Mouse (Mus musculus) large intestine, adult 2 months (tissue): ENCODE results near the gene Cmtr1. TPM values are rescaled to one million over a fixed set of nuclear protein-coding genes. Genes with fewer than 3 reads are reported as not detected.
"Not testable (repeated sequence)": the region's sequence is repeated elsewhere in the genome, so short reads cannot be mapped to it uniquely, and the experiment has no call there.

Source experiments
- DNase-seq: peaks from one replicate; pipeline ENCODE4 v3.0.0-alpha.2; 2012; ENCODE audit warnings: low read depth, low spot score
- WGBS: fragments of 180-500 bp; shearing (Covaris S2); methylation state at CpG from one replicate; pipeline ENCODE4 v1.1.7; 2018; 5-methylcytosine and 5-hydroxymethylcytosine counted together
- polyA plus RNA-seq: library from polyadenylated mRNA; depleted of rRNA; stranded (reverse); fragments of >200 nt; gene quantifications from 2 replicates; pipeline ENCODE4 v1.2.3, GENCODE M21; 2012; rRNA removed

The Cmtr1 gene
- 19.6 and 27.4 TPM in 2 replicates for polyA plus RNA-seq

DNA sequence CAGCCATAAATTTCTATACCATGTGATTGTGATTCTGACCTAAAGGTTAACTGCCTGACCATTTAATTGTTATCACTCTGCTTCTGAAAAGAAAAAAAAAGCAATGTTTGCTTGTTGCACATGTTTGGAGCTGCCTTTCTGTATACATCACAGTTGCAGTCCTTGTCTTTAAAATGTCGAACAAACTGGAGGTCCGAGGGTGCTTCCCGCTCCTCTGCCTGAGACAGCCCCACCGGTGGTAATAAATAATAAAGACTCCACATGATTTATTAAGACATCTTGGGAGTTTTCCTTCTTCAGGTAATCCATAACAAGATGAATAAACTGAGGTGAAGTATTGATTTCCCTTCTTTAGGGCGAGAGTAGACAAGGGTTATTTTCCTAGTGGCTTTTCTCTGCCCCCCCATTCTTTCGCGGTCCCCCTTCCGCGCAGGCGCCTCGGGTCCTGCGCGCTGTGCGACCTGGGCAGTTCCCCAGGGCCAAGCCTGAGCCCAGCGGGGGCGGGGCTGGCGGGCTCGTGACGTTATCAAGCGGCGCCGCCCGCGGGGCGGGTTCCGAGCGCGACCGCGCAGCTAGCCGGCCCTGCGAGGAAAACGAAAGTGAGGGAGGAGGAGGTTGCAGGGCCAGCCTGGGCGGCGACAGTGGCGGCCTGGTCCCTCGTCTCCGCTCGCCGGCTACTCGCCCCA, at the start of gene Cmtr1:
Gene Cmtr1 (plus strand): TSS at position 520 of the 686 bp plus-strand sequence.
- DNase-seq = peak; percentile 76
- under 1% methylated on average over 39 of the region's 41 CpGs for WGBS

DNA sequence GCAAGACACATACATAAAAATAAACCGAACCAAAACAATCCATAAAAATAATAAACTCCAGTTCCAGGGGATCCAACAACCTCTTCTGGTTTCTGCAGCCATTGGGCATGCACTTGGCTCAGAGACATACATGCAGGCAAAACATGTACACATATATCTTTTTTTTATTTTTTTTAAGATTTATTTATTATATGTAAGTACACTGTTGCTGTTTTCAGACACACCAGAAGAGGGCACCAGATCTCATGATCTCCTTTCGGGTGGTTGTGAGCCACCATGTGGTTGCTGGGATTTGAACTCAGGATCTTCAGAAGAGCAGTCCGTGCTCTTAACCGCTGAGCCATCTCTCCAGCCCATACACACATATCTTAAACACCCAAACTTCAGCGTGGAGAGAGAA, 46.9 kb upstream of the Cmtr1 start:
- DNase-seq = not testable (repeated sequence)
- WGBS = 81% methylated on average over 5 of the region's 5 CpGs

DNA sequence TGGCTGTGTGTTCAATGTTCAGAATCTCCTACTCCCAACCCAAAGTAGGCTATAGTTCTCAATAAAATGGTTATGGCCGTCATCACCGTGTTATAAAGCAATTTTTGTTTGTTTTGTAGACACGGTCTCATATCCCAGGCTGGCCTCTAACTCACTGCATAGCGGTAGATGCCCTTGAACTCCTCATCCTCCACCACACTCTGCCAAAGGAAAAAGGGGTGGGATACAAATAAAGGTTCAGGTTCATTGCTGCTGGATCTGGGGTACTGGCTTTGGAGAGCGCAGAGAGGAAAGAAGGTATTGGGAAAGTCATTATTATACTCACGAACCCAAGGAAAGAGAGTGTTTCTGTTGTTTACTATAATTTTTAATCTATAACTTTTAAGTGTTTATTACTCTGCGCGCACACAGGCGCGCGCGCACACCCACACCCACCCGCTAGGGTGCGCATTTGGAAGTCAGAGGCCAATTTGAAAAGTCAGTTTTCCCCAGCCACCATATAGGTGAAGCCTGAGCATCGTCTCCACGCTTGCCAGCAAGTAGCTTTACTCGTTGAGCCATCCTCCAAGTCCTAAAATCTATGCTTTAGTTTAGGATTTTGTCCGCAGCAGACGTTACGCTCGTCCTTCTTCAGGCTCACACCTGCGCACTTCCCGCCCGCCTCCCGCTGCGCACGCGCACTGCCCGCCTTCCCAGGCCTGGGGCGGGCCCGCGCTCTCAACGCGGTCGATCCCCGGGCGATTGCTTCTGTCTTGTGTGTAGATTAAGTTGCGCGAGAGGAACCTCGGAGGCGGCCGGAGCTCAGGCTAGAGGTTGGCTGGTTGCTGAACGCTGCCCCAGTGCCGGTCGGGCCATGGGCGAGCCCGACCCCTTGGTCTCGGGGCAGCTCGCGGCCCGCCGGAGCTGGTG, 46.0 kb upstream of the Cmtr1 start, which contains the start of the genes Rnf8 and Gm28043:
Gene Rnf8 (plus strand): TSS at position 676 of the 909 bp plus-strand sequence.
Gene Gm28043 (plus strand): TSS at position 762 of the 909 bp plus-strand sequence.
- WGBS = under 1% methylated on average over 52 of the region's 52 CpGs
- peak; percentile 81 for DNase-seq

DNA sequence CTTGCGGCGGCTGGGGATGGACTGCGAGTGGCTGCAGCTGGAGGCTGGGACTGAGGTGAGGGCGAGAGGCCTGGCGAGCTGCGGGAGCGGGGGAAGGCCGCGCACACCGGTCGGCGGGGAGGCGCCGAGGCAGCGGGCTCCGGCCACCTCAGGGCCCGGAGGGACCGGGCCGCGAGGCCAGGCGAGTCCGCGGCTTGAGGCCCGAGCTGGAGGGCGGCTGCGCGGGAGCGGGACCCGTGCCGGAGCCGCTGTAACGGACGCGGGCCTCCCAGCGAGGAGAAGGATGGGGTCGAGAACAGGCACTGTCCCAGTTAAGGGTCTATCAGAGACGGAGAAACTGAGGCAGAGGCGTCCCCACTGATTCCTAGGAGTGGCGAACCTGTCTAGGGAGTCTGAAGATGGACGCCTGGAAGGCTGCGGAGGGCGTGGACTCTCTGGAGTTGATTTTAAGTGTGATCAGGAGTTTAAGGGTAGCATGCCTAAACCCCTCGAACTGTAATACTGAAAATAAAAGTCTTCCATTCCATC, 45.3 kb upstream of the Cmtr1 start:
- no peak for DNase-seq

DNA sequence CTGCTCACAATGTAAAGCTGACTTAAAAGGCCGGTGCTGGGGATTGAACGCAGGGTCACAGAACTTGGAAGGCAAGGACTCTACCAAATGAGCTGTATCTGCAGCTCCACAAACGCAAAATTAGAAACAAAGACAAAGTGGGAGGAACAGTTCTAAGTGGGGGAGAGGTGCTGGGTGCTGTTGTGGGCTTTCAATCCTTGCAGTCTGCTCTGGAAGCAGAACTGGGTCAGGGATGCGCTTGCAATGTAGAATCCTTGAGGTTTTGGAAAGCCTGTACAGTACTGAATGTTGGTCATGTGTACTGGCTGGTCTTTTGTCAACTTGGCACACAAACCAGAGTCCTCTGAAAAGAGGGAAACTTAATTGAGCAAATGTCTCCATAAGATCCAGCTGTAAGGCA, 44.8 kb upstream of the Cmtr1 start:
- DNase-seq = no peak
- WGBS = 8% methylated on average over 4 of the region's 4 CpGs

More for the DNA sequence above, 45.3 kb upstream of the Cmtr1 start:
- under 1% methylated on average over 41 of the region's 43 CpGs for WGBS

DNA sequence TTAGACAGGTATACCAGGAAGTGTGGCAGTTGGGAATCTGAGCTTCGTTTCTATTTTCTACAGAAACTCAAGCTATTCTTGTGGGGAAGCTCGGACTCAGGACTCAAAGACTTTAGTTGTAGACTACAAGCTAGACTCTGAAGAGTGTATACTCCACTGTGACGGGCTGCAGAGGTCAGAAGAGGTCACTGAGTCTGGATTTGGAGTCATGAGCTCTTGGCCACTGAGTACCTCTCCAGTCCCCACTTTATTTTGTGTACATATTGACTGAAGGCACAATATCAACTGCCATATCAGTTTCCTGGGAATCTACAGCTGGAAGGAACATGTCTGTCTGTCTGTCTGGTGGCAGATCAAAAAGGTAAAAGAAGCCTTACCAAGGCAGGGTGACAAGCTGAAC, 41.2 kb upstream of the Cmtr1 start:
- no peak for DNase-seq
- 73% methylated on average over 3 of the region's 3 CpGs for WGBS

DNA sequence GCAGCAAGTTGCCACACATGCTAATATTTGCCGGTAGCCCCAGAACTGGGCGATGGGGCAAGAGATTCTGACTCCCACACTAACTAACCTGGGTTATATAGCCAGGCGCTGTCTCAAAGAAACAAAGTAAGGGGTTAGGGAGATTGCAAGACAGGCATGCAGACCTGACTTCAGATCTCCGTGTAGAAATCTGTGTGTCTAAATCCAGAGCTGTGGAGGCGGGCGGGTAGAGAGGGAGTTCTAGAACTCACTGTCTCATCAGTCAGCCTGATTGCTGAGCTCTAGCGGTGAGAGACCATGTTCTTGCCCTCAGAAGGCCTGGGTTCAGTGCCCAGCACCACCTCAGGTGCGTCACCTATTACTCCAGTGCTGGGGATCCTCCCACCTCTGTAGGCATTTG, 36.9 kb upstream of the Cmtr1 start:
- DNase-seq = no peak
- 92% methylated on average over 8 of the region's 8 CpGs for WGBS

DNA sequence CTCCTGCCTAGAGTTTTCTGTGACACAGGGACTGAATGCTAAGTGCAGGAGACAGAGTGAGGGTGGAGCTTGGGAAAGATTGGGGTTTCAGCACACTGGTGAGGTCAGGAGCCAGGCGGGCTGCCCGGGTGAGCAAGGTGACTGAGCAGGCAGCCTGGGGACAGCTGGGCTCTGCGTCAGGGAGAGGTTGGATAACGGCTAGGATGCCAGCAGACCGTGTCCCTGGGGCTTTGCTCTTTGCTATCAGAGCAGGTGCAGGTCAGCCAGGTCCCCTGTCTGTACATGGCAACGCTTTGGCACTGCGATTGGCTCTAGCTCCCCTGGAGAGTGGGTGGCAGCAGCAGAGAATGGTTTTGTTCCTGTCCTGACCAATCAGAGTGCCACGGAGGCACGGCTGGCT, 33.1 kb upstream of the Cmtr1 start:
- no peak for DNase-seq

DNA sequence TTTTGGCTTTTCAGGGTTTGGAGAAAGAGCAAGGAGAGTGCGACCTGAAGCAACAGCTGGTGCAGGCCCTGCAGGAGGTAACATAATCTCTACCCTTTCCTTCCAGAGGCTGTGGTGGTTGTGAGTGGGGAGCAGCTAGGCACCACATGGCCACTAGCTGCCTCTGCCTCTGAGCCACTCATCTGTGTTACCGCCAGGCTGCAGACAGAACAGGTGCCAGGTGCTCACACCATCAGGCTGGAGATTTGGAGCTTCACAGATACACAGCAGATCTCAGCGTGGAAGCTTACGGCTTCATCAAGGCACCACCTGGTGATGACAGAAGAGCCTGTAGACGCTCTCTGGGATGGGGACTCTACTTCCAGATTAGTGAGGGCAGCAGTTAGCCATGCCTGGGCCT, 31.4 kb upstream of the Cmtr1 start:
- WGBS = 94% methylated on average over 5 of the region's 5 CpGs
- no peak for DNase-seq

More for the DNA sequence above, 33.1 kb upstream of the Cmtr1 start:
- WGBS = 91% methylated on average over 9 of the region's 9 CpGs

DNA sequence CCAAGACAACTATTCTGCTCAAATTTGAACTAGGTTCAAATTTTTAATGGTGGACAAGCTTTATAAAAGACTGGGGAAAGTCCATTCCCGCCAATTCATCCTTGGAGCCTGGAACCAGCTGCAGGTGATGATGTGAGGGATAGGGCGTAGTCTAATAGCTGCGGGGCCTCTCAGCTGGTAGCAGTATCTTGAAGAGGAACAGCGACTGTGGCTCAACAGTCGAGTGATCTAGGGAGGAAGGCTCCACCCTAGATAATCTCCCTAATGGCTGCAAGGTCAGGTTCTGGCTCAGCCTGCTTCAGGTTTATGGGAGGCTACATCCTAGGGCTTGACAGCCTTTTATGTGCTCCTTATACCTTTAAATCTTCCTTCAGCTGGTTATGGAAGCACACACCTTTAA, 30.8 kb upstream of the Cmtr1 start:
- no peak for DNase-seq
- WGBS = 43% methylated on average over 5 of the region's 5 CpGs

DNA sequence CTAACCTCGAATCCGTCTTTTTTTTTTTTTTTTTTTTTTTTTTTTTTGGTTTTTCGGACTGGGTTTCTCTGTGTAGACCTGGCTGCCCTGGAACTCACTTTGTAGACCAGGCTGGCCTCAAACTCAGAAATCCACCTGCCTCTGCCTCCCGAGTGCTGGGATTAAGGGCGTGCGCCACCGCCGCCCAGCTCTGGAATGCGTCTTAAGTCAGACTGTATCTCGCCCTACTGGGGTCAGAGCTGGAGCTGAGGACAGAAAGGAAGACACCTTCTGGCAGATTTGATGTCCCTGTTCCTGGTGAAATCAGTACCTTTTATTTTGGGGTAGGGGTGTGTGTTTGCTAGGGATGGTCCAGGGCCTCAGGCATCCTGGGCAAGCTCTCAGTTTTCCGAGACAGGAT, 28.1 kb upstream of the Cmtr1 start:
- 90% methylated on average over 11 of the region's 11 CpGs for WGBS

DNA sequence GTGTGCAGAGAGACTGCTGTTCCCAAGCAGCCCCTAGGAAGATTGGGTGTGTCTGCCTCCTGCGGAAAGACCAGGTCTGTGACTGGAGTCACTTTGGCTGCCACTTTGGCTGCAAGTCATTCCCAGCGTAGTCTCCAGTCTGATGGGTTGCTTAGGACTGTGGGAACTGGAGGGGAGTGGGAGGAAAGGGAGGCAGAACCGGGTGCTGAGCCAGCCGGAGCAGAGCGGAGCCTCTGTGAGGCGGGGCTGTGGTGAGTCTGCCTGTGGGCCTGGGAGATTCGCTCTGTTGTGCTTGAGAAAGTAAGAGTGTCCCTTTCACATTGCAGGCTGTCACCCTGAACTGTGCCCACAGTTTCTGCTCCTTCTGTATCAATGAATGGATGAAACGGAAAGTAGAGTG, 24.9 kb upstream of the Cmtr1 start:
- no peak for DNase-seq
- 91% methylated on average over 8 of the region's 8 CpGs for WGBS

More for the DNA sequence above, 28.1 kb upstream of the Cmtr1 start:
- DNase-seq = no peak

DNA sequence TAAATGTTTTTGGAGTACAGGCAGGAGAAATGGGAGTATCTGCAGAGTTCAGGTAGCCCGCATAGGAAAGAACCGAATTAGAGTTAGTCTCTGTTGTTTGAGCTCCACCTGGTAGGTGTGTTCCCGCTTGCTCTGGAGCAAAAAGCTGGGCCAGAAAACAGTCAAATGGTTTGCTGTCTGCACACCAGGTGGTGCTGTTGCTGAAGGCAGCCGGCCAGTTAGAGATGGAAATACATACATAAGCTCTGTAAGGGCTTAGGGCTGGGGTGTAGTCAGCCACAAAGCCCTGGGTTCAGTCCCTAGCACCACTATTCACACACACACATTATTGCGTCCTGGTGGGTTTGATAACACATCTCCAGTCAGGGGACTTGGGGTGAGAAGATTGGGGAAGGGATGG, 24.3 kb upstream of the Cmtr1 start:
- DNase-seq = no peak
- 55% methylated on average over 5 of the region's 5 CpGs for WGBS

DNA sequence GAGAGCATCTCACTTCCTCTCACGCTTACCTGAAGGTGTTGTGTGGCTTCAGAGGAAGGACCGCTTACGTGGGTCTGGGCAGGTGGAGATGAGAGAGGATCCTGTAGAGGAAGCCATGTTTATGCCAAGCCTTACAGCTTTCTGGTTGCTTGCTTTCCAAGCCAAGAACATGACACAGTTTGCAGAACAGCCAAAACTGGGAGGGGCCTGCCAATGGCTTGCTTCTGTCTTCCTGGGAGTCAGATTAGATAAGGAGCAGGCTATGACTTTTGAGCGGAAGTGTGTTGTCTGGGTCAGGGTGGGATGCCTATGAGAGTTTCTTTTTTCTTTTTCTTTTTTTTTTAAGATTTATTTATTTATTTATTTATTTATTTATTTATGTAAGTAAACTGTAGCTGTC, 23.0 kb upstream of the Cmtr1 start:
- no peak for DNase-seq
- 89% methylated on average over 4 of the region's 4 CpGs for WGBS

DNA sequence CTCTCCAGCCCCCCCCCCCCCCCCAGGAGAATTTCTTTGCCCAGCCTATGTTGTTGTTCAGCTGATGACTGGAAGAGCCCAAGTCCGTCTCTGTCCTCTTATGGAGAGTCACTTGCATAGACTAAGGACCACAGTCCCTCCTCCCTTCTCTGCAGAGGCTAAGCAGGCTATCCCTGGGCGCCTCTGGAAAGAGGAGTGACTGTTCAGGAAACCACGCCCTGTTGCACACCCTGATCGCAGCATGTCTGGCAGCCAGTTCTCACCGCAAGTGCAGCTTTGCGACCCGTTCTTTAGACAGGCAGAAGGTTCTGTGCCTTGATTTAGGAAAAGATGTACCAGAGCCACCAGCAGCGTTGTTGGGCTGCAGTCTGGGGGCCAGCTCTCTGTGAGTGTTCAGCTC, 22.5 kb upstream of the Cmtr1 start:
- DNase-seq = no peak
- 41% methylated on average over 8 of the region's 8 CpGs for WGBS

DNA sequence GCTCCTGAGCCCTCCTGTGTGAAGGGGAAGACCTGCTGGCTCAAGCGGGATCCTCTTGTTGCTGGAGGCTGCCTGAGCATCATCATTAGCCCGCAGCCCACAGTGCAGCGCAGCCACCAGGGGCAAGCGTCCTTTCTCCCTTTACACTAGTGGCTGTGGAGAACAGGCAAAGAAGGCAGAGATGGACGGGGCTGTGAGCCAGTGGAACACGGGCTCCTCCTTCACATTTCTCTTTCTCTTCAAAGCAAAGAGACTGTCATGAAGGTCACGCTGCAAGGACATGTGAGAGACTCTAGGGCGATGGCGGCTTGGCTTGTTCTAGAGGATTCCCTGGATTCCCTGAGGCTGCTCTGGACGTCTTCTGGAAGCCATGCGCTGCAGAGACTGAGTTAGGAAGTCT, 19.4 kb upstream of the Cmtr1 start:
- DNase-seq = no peak
- WGBS = 94% methylated on average over 11 of the region's 11 CpGs

DNA sequence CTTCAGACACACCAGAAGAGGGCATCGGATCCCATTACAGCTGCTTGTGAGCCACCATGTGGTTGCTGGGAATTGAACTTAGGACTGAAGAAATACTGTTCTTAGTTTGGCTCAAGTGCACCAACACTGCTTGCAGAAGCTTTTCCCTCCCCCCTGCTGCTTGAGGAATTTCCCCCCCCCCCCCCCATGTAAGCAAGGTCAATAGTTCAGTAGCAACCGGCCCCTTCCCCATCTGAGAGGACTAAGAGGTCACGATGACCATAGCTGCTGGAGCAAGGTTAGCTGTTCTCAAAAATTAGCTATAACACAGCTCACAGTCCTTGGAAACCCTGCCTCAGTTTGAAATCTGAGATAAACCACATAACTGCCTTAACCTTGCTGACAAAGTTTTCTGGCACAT, 18.2 kb upstream of the Cmtr1 start:
- WGBS = 81% methylated on average over 3 of the region's 3 CpGs
- no peak for DNase-seq

DNA sequence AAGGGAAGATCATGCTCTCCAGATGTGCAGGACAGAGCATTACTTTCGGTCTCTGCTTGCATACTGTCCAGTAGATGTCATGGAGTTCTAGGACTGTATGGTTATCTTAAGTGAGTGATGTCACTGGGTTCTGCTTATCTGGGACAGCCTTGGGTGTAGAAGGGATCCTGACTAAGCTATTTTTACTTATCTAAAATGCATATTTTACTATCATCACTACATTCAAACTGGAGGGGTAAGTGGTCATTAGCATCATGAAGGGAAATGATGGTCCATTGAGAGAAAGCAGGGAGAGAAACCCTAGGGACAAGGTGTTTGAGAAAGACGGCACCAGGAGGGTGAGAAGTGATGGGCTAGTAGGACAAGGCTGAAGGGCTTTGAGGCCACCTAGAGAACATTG, 2.1 kb upstream of the Cmtr1 start:
- no peak for DNase-seq
- 81% methylated on average over 2 of the region's 2 CpGs for WGBS

DNA sequence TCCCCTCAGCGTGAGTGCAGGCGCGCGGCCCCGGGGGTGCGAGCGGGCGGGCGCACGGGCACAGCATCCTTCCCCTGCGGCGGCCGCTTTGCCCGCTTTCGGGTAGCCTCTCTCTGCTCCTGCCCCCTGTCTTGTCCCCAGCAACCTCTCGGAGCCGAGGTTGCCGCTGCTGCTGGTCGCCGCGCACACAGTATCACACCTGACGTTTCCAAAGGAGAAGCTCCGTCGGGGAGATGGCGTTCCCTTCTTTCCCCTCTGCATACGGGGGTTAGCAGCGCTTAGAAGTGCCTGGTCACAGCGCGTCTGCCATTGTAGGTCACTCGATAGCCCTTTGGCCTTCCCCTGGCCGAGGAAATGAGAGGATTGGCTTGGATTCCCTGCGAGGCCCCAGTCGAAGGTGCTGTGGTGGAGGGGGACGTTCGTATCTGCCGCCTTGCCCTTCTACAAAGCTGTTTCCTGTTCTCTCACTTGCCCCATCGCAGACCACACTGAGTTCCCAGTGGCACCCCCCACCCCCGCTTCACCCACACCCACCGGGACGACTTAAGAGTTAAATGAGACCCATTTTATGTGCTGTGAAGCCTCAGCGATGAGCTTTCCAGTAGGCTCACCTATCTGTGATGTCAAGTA, 482 bp downstream of the Cmtr1 start:
- DNase-seq = no peak
- under 1% methylated on average over 41 of the region's 41 CpGs for WGBS

DNA sequence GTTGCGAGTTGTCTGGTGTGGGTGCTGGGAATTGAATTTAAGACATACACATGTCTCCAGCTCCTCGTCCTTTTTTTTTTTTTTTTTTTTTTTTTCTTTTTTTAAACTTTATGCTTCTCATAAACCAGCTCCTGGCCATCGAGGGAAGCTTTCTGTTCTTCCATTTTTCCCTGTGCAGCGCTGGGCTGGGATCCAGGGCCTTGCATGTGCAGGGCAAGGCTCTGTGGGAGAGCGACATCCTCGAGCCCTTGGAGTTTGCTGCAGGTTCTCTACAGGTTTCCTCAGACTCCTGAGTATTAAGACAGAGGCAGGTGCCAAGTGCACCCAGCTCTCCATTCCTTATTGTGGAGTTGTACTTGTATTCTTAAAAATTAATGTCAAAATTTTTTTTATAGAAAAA, 1.8 kb downstream of the Cmtr1 start:
- WGBS = 77% methylated on average over 6 of the region's 6 CpGs
- DNase-seq = no peak
